In the genomic region with DNA sequence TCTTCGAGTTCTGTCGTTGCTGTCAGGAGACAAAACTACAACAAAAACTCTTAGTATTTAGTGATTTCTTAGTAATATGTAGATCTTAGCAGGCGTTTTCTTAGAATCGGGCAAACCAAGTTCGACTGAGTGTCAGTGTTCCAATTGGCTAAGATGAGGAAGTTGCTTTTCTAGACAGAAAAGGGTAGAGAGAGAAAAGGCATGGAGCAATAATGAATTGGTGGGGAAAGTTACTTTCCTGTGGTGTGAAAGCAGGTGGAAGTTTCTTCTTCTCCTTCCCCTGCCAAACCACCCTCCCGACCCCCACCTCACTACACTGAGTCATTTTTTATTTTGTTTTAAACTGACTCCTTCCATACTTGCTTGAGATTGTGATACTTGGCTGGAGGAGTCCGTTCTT, we compare ENCODE assay signal across 28 mouse cellular contexts.
DNase-seq lines count a peak whose midpoint lies in the region; ATAC-seq and TF ChIP-seq lines count a peak whose summit lies in the region.
"Had no signal": no experiment of that assay in that cellular context is flagged by ENCODE, and none has a peak within 500 bp of the region (broad histone marks: within the 10 kb centered on the region; RNA-seq: fewer than 3 reads in every experiment).

No protein-coding gene starts in this region.

- 0 out of 2 replicates have a peak overlapping the region, but pooled peaks have one; percentile 37 for H3K27ac ChIP-seq in bone marrow, adult 2 months (ENCODE audit: control insufficient read depth, insufficient read depth, low read depth, low read length, poor library complexity)
- H3K27ac ChIP-seq: embryonic facial prominence, embryonic 10.5 days; embryonic facial prominence, embryonic 13.5 days; forebrain, embryonic 12.5 days; forebrain, embryonic 15.5 days; heart, adult 2 months; heart, embryonic 10.5 days; heart, embryonic 13.5 days; hindbrain, embryonic 12.5 days; hindbrain, embryonic 15.5 days had no signal

- TF ChIP-seq POLR2A in bone marrow, adult 2 months (IDR thresholded peaks at IDR 0.05; ENCODE audit: borderline replicate concordance, control insufficient read depth, low read depth, low read length): no peak

- peak overlapping the region; percentile 0 for H3K4me3 ChIP-seq in bone marrow, adult 2 months (replicated peaks; ENCODE audit: control insufficient read depth, low read depth, low read length)
- H3K4me3 ChIP-seq: embryonic facial prominence, embryonic 10.5 days; embryonic facial prominence, embryonic 13.5 days; erythroblast, embryonic 14.5 days; forebrain, embryonic 12.5 days; forebrain, embryonic 15.5 days; heart, adult 2 months; heart, embryonic 10.5 days; heart, embryonic 13.5 days; hindbrain, embryonic 12.5 days; hindbrain, embryonic 15.5 days had no signal

- 13% methylated on average over 7 of the region's 7 CpGs for WGBS in bone marrow, adult 2 months

- H3K4me1 ChIP-seq in bone marrow, adult 2 months (ENCODE audit: control insufficient read depth, insufficient read depth, low read length): peaks cover 6% of the 10 kb centered on the region

- no peak for DNase-seq in kidney, postnatal 4 days
- no peak for DNase-seq in urinary bladder, adult 18-20 months (ENCODE audit: low spot score in 2 of 2)
- DNase-seq in cerebellum, adult 9-10 months: no peak
- DNase-seq: adrenal gland, adult 2 months; adrenal gland, postnatal 25 days; B cell, adult 2 months; cerebellum, adult 18-20 months; cerebellum, adult 9-11 months; cerebellum, postnatal 25 days; embryo, embryonic 11 days; gastrocnemius, postnatal 25 days; heart, adult 2 months; heart, postnatal 14 days; heart, postnatal 4 days had no signal

- no peak for TF ChIP-seq CTCF in bone marrow, adult 2 months (IDR thresholded peaks at IDR 0.05; ENCODE audit: control insufficient read depth, insufficient read depth, low read length)

- peak; percentile 57; the same call in 1 of the 2 replicates for ATAC-seq in common myeloid progenitor, adult 5-6 weeks (replicated peaks; ENCODE audit: low read depth, poor library complexity, severe bottlenecking)
- peak; percentile 78 for ATAC-seq in megakaryocyte, adult 5-6 weeks (ENCODE audit: poor library complexity, severe bottlenecking)
- ATAC-seq: forebrain, embryonic 15.5 days; intestine, postnatal 0 days; Patski had no signal
